Mouse (Mus musculus) heart, postnatal 0 days (tissue): ENCODE measurements around the gene Sema3e.

Experiments used
- CTCF ChIP-seq: IDR thresholded peaks from 2 replicates; pipeline ENCODE4 v1.5.1; 2016; ENCODE audit warnings: antibody characterized with exemption, control low read depth, low read depth
- EP300 ChIP-seq: IDR thresholded peaks from 2 replicates; pipeline ENCODE4 v1.6.1; 2016; ENCODE audit warnings: antibody characterized with exemption, low read depth

- TF ChIP-seq CTCF: no peak
- TF ChIP-seq EP300: no peak
Measured at GRCm38 (mm10) chr5:14025205-14026124, at the start of gene Sema3e.
